Mouse (Mus musculus) intestine, embryonic 14.5 days (tissue): ENCODE results near the gene Psrc1. TPM values are rescaled to one million over a fixed set of nuclear protein-coding genes. Genes with fewer than 3 reads are reported as not detected.

Source experiments
- ATAC-seq: fragments of 200-750 bp; cut with Nextera tagmentation; replicated peaks from 2 replicates; pipeline ENCODE4 v1.8.0; 2017; ENCODE audit warnings: low read depth, moderate number of reproducible peaks, moderate TSS enrichment, moderate library complexity; ENCODE audit not compliant: low FRiP score, low TSS enrichment
- DNase-seq: peaks from one replicate; pipeline ENCODE4 v3.0.0-alpha.2; 2018; ENCODE audit warnings: low spot score
- H3K27ac ChIP-seq: fragments of 300-500 bp; sonication (generic); 2 replicates; pipeline ENCODE4 v1.5.1; 2014; ENCODE audit warnings: low read depth, mild to moderate bottlenecking, control low read depth
- H3K27me3 ChIP-seq: fragments of 300-500 bp; sonication (generic); replicated peaks from 2 replicates; pipeline ENCODE4 v1.6.1; 2014; ENCODE audit warnings: low read length, control low read depth; ENCODE audit not compliant: control insufficient read depth, insufficient read depth
- H3K36me3 ChIP-seq: fragments of 300-500 bp; sonication (generic); 2 replicates; pipeline ENCODE4 v1.6.1; 2014; ENCODE audit warnings: low read length, control low read depth; ENCODE audit not compliant: control insufficient read depth, insufficient read depth
- H3K4me1 ChIP-seq: fragments of 300-500 bp; sonication (generic); replicated peaks from 2 replicates; pipeline ENCODE4 v1.6.1; 2014; ENCODE audit warnings: low read length, control low read depth, mixed read lengths; ENCODE audit not compliant: control insufficient read depth, insufficient read depth
- H3K4me2 ChIP-seq: fragments of 300-500 bp; sonication (generic); 2 replicates; pipeline ENCODE4 v1.6.1; 2014; ENCODE audit warnings: low read length
- H3K4me3 ChIP-seq: fragments of 300-500 bp; sonication (generic); 2 replicates; pipeline ENCODE4 v1.5.1; 2014; ENCODE audit warnings: low read depth, low read length, control low read depth, mixed read lengths
- H3K9ac ChIP-seq: fragments of 300-500 bp; sonication (generic); 2 replicates; pipeline ENCODE4 v1.6.1; 2014; ENCODE audit warnings: mild to moderate bottlenecking, low read length
- H3K9me3 ChIP-seq: fragments of 300-500 bp; sonication (generic); 2 replicates; pipeline ENCODE4 v1.6.1; 2016; ENCODE audit warnings: low read length, control low read depth; ENCODE audit not compliant: control insufficient read depth
- WGBS: fragments of 180-500 bp; shearing (Covaris S2); extraction: QIAGEN DNeasy Blood & Tissue Kit; methylation state at CpG from one replicate; pipeline ENCODE4 v1.1.7; 2014; 5-methylcytosine and 5-hydroxymethylcytosine counted together
- polyA plus RNA-seq: library from polyadenylated mRNA; unstranded; fragments of >200 nt; fragmentation: Nextera tagmentation; extraction: Ambion mirVana; gene quantifications from 2 replicates; pipeline ENCODE4 v1.2.1, GENCODE M21; 2014

Gene Psrc1
- polyA plus RNA-seq, 1 experiment from 2014 or later: 35.1 TPM

DNA sequence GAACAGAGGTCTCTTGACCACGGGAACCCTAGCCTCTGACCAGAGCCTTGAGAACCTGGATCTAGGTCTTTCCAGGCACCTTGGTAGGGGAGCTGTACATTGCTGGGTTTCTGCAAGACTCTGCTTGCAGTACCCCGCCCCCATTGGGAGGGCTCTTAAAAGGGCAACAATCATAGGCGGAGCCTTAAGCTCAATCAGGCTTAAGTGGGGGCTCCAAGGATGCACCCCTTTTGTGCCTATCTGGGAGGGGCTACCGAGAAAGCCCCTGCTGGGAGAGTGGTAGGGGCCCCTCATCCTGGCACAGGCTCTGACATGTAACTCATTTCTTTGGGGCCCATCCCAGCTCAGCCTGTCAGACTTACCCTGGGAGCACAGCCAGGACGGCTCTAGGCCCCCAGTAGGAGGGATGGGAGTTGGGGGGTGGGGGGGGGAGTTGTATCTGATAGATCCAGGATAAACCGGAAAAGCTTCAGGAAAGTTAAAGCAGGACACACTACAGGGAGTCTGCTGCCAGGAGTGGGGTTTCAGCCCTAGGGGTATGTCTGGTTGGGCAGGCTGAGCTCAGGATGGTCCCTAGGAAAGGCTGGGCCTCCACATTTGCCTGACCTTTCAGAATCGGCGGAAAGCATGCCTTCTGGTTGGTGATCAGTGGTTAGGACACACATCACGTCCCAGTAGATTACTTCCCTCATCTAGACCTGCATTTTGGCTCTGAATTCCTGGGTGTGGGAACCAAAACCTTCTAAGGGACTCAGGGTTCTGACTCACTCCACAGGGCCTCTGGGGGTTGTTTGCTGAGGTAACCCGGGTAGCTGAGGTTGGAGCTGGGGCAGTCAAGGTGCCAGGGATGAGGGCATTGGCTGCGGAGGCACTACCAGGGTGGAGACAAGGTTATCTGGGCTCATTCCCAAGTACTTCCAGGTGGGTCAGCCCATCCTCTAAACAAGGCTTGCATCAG lies 40.5 kb downstream of the Psrc1 start:
- no peak overlapping the region for H3K27ac ChIP-seq
- H3K36me3 ChIP-seq: peaks cover 42% of the 10 kb centered on the region
- H3K4me3 ChIP-seq: no peak overlapping the region
- DNase-seq (peak; percentile 81), ATAC-seq (peak; percentile 77)
- peaks cover 9% of the 10 kb centered on the region for H3K4me1 ChIP-seq
- H3K27me3 ChIP-seq: no peaks in the 10 kb centered on the region
- no peaks in the 10 kb centered on the region for H3K9me3 ChIP-seq
- peak overlapping the region; percentile 39 for H3K4me2 ChIP-seq
- WGBS: 25% methylated on average over 11 of the region's 11 CpGs
- H3K9ac ChIP-seq: no peak overlapping the region

DNA sequence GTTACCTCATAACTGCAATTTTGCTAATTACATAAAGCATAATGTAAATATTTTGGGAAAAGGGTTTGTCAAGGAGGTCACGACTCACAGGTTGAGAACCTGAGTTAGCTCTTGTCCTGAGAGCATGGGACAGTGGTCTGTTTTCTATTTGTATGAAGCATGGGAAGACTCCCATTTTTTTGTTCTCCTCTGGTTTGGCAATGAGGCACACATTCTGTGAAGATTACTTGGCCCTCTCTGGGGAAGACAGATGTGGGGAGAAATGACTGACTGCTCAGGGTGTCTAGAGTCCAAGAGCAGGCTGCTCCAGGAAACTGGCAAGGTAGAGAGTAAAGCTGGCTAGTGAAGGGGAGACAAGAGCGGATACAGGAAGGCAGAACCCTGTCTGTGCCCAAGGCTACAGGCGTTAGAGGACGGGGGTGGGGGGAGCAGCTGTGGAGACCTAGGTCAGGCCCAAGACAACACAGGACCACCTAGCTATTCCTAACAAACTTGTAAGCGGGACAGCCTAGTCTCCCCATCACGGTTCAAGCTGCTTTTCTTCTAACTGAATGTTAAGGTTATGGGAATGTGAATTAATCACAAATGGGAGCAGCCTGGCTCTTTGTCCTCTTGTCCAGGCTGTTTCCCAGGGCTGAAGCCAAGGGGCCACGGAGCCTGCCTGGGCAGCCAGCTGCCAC lies 41.4 kb downstream of the Psrc1 start:
- WGBS: 84% methylated on average over 7 of the region's 7 CpGs
- Histone ChIP-seq H3K9ac (no peak overlapping the region), H3K4me3 (no peak overlapping the region), H3K27ac (no peak overlapping the region), H3K4me1 (peaks cover 9% of the 10 kb centered on the region), H3K36me3 (peaks cover 52% of the 10 kb centered on the region), H3K9me3 (no peaks in the 10 kb centered on the region), H3K4me2 (no peak overlapping the region), H3K27me3 (no peaks in the 10 kb centered on the region)
- ATAC-seq (no peak), DNase-seq (no peak)

GRCm38 (mm10) chr3:108425624-108426018 lies 42.0 kb downstream of the Psrc1 start:
- Histone ChIP-seq H3K9ac (no peak overlapping the region), H3K27me3 (no peaks in the 10 kb centered on the region), H3K4me3 (no peak overlapping the region), H3K27ac (no peak overlapping the region), H3K4me1 (peaks cover 9% of the 10 kb centered on the region), H3K36me3 (peaks cover 54% of the 10 kb centered on the region), H3K4me2 (no peak overlapping the region), H3K9me3 (no peaks in the 10 kb centered on the region)
- no peak for ATAC-seq
- WGBS: 87% methylated on average over 6 of the region's 6 CpGs
- no peak for DNase-seq

DNA sequence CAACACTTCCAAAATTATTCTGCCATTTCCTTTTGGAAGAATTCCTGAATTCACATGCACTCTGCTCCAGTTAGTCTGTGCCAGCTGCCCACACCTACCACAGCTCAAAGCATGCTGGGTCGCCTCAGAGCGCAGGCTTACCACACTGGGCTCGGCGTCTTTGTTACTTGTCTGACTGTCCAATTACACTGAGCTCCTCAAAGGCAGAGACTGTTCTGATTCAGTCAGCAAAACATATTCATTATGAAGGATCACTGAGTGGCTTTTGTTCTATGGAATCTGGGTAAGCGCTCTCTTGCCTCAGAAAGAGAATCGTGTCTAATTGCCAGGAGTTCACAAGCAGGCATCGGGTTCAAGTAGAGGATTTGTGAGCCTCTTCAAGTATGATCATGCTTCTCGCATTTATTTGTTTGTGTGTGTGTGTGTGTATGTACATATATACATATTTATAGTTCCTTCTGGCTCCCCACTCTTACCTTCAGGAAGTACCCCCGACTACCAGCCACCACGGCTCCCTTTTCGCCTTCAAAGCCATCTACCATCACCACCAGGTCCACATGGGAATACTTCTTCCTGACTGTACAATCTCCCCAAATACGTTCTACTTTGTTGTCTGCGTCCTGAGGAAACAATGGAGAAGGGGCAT lies 49.0 kb downstream of the Psrc1 start:
- no peak for DNase-seq
- H3K27ac ChIP-seq: no peak overlapping the region

DNA sequence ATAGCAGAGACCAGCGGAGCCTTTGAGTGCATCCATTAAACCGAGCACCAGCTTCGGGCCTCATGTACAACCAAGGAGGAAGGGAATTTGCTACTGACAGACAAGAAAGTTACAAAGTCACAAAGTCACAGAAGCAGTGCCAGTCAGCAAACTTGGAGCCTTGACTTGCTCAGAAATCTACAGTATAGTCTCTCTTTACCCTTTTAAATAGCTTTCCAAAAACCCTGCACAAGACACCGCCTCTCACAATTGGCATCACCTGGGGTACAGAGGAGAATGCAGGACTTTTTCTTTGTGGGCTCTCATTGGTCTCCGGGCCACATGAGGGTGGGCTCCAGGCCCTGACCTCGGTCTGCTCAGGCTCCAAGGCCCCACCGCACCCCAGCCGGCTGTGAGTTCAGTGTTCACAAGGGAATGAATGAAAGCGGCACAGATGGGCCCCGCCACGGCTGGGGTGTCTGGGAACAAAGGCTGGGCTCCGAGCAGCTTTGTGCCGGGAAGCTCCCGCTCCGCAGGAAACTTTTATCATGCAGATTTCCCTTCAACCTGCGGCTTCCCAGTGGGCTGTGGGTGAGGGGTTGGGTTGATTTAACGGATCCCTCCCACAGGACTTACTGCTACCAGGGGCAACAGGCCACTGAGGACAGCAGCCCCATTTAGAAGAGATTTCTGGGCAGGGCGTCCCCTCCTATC lies 49.7 kb downstream of the Psrc1 start:
- H3K4me1 ChIP-seq: no peaks in the 10 kb centered on the region
- H3K27me3 ChIP-seq: no peaks in the 10 kb centered on the region
- H3K9me3 ChIP-seq: no peaks in the 10 kb centered on the region
- 53% methylated on average over 18 of the region's 18 CpGs for WGBS
- no peak overlapping the region for H3K4me3 ChIP-seq
- H3K36me3 ChIP-seq: peaks cover 86% of the 10 kb centered on the region
- no peak overlapping the region for H3K27ac ChIP-seq
- DNase-seq (no peak), ATAC-seq (0 out of 2 replicates have a peak, but pooled peaks have one; percentile 12)
- H3K4me2 ChIP-seq: no peak overlapping the region
- H3K9ac ChIP-seq: no peak overlapping the region

More for the DNA sequence above, 49.0 kb downstream of the Psrc1 start:
- Histone ChIP-seq H3K9ac (no peak overlapping the region), H3K9me3 (no peaks in the 10 kb centered on the region), H3K4me3 (no peak overlapping the region), H3K4me2 (no peak overlapping the region), H3K36me3 (peaks cover 92% of the 10 kb centered on the region), H3K4me1 (no peaks in the 10 kb centered on the region), H3K27me3 (no peaks in the 10 kb centered on the region)
- ATAC-seq: no peak
- 87% methylated on average over 13 of the region's 13 CpGs for WGBS

GRCm38 (mm10) chr3:108433881-108434495 lies 50.3 kb downstream of the Psrc1 start:
- WGBS: 59% methylated on average over 19 of the region's 19 CpGs
- H3K27ac ChIP-seq: no peak overlapping the region
- no peak overlapping the region for H3K4me3 ChIP-seq
- no peaks in the 10 kb centered on the region for H3K9me3 ChIP-seq
- no peak overlapping the region for H3K9ac ChIP-seq
- H3K36me3 ChIP-seq: peaks cover 80% of the 10 kb centered on the region
- no peaks in the 10 kb centered on the region for H3K27me3 ChIP-seq
- DNase-seq (no peak), ATAC-seq (0 out of 2 replicates have a peak, but pooled peaks have one; percentile 30)
- no peak overlapping the region for H3K4me2 ChIP-seq
- no peaks in the 10 kb centered on the region for H3K4me1 ChIP-seq

GRCm38 (mm10) chr3:108435701-108436379 lies 52.2 kb downstream of the Psrc1 start:
- WGBS: 86% methylated on average over 17 of the region's 17 CpGs
- Histone ChIP-seq H3K36me3 (peaks cover 64% of the 10 kb centered on the region), H3K27ac (no peak overlapping the region), H3K9ac (no peak overlapping the region), H3K4me3 (no peak overlapping the region), H3K9me3 (no peaks in the 10 kb centered on the region), H3K27me3 (no peaks in the 10 kb centered on the region), H3K4me2 (no peak overlapping the region), H3K4me1 (no peaks in the 10 kb centered on the region)
- DNase-seq (no peak), ATAC-seq (no peak)
